Mouse (Mus musculus): ENCODE results near the gene Ubqln4. TPM values are rescaled to one million over a fixed set of nuclear protein-coding genes. Genes with fewer than 3 reads are reported as not detected.

The Ubqln4 gene
- total RNA-seq, 2 experiments from 2014 or later = 7.6 to 10.1 TPM

DNA sequence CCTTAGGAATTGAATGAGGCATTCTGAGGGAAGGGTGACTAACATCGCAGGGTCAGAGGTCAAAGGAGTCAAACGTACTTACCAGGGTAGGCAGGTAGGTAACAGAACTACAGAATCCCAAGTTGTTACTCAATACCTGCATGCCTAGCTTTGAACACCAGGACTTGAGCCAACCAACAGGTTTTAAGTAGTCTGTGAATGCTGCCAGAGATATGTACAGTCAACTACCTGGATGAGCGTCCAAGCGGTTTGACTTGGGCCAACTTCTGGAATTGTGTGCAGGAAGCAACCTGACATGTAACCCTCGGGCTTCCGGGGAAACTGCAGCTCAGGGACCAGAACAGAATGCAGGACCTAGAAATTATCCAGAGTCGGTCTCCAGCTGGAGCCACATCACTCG is 30.5 kb upstream of the Ubqln4 start:
- no peak for ATAC-seq (replicated peaks; ENCODE audit: low FRiP score, poor library complexity, severe bottlenecking)

DNA sequence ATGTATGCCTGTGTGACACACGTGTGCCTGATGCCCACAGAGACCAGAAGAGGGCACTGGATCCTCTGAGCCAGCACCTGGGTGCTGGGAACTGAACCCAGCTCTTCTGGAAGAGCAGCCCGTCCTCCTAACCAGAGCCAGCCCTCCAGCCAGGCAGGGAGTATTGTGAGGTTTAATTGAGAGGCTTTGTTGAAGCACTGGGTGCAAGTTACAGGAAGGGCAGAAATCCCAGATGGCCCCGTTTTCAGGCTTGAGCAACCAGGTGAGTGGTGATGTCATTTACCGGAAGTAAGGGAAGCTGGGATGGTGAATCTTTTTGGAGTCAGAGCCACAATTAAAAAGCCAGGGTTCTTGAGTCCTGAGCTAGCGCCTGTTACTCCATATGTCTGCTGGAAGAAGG is 28.5 kb upstream of the Ubqln4 start:
- ATAC-seq (replicated peaks; ENCODE audit: low FRiP score, poor library complexity, severe bottlenecking) = no peak

DNA sequence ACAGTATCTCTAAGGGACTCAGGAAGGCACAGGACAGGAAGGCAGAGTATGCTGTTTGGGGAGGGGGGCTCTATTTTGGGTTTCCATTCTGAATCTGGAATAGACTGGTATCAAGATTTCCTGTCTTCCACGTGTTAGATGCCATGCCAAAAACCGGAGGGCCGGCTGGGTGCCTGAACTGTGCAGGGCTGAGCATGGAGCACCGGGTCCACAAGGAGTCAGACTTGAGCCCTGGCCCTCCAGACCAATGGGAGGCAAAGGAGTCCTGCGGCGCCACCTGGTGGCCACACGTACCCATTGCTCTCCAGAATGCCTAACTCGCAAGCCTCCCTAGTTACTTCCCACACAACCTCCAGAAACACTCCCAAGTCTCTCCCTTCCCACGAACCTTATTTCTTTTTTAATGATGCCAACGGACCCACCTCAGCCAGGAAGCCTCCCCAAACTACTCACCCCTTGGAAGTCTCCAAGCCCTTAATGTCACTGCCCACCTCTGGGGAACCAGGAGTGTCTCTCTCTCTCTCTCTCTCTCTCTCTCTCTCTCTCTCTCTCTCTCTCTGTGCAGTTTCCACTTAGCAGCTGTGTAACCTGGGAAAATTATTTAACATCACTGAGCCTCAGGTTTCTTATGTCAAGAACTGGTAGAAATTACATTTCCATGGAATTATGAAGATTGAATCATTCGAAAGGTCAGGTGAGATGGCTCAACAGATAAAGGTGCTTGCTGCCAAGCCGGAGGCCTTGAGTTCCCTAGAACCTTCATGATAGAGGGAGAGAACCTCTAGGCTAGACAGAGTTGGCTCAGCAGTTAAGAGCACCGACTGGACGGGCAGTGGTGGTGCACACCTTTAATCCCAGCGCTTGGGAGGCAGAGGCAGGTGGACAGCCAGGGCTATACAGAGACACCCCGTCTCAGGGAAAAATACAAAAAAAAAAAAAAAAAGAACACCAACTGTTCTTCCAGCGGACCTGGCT is 27.1 kb upstream of the Ubqln4 start:
- ATAC-seq (replicated peaks; ENCODE audit: low FRiP score, poor library complexity, severe bottlenecking) = peak; percentile 86

GRCm38 (mm10) chr3:88527565-88527964 is 26.0 kb upstream of the Ubqln4 start:
- no peak for ATAC-seq (replicated peaks; ENCODE audit: low FRiP score, poor library complexity, severe bottlenecking)

GRCm38 (mm10) chr3:88528646-88529045 is 24.9 kb upstream of the Ubqln4 start:
- no peak for ATAC-seq (replicated peaks; ENCODE audit: low FRiP score, poor library complexity, severe bottlenecking)

DNA sequence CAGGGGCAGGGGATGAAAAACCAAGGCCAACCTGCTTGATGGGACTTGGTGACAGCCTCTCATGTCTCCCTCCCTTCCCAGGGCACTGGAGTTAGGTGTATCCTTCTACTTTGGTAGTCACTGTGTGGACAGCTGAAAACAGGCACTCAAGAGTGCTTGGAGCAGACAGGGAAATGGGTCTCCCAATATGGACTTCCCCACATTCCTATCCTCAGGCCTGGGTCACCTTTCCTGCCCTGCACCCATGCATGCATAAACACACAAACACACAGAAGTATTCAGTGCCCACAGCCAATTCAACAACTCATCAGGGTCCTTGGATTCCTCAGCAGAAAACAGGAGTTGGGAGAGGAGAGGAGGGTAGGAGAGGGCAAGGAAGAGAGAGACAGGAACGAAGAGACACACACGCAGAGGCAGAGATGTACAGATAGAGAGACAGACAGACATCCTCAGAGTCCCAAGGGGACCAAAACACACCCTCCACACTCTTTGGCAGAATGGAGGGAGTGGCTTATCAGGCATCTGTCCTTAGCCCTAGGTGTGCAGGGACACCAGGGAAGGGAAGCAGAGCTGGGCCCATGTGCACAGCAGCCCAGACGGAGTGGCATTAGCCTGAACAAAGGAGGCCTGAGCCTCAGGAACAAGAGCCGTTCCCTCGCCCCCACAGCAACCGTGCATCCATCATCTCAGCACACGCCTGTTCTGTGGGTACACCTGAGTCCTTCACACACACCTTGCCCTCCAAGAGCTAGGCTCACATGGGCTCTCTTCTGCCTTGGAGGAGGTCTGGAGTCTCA is 24.2 kb upstream of the Ubqln4 start:
- ATAC-seq (replicated peaks; ENCODE audit: low FRiP score, poor library complexity, severe bottlenecking) = no peak

DNA sequence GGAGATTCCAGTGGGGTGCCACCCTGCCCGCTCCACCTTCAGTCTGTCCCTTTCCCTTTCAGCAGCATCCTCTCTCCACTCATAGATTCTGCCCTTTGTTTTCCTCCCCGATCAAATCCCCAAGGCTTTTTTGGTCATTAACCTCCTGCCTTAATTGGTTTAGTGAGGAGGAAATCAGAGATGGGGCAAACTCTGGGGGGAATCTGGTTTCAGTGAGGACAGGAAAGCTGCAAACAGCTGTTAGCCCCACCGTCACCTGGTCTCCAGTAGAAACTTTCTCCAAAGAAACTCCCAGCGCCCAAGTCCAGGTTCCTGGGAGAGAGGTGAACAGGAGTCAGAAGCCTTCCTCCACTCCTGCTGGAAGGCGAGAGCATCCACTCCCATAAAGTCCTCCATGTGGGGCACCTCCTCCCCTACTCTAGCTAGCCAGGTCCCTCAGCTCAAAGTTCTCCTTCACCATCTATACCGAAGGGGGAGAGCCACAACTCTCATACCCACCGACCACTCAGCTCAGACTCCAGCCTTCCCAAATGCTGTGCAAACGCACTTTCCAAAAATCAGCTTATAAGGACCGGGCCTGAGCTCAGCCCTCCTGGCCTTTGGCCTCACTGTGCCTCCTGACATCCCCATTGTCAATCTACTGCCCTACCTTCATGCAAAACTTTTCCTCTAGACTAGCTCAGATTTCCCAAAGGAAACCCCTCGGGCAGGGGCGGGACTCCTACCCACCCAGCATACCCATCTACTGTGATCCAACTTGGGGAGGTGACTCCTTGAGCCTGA is 23.3 kb upstream of the Ubqln4 start:
- ATAC-seq (replicated peaks; ENCODE audit: low FRiP score, poor library complexity, severe bottlenecking) = no peak

DNA sequence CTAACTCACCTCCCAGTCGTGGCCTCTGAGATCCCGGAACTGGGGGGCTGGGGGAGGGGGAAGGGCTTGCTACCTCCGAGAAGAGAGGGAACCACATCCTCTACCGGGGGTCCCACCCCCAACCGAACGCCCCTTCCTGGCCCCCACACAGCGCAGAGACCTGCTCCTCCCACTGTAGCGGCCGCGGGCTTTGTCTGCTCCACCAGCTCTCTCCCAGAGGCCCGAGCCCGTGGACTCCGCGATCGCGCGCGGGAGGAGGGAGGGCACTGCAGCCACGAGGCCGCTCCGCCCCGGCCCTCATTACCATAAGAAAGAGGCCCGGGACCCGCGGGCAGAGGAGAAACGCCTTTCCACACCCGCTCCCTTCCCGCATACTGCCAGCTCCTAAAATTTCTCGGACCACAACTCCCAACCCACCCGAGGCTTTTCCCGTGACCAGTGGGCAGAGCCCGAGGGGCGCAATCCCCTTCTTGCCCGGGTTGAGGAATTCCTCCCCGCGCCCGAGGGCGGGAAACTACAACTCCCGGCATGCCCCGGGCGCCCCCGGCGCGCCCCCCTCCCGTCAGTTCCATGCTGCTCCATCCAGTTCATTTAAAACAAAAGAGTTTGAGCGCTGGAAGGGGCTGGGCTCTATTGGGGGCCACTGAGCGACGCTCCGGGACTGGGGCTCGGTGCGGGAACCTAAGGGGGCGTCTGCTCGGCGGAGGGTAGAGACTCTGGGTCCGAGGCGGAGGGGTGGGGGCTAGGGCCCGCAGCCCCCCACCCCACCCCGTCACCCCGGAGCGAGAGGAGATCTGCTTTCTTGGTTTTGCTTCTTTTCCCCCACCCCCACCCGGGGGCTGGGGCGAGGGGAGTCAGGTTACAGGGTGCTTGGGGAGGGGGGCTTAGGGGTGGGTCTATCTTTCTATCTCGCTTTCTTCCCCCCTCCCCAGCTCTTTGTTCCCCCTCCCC is 21.9 kb upstream of the Ubqln4 start:
- ATAC-seq (replicated peaks; ENCODE audit: low FRiP score, poor library complexity, severe bottlenecking) = peak; percentile 52; the same call in 1 of the 2 replicates

- ATAC-seq (replicated peaks; ENCODE audit: low FRiP score, poor library complexity, severe bottlenecking) = no peak
Measured at GRCm38 (mm10) chr3:88532299-88532674, 21.3 kb upstream of the Ubqln4 start, which contains the start of gene Mex3a. Mex3a (plus strand) TSS chr3:88532395.

- no peak for ATAC-seq (replicated peaks; ENCODE audit: low FRiP score, poor library complexity, severe bottlenecking)
Measured at GRCm38 (mm10) chr3:88532689-88533511, 20.7 kb upstream of the Ubqln4 start.

DNA sequence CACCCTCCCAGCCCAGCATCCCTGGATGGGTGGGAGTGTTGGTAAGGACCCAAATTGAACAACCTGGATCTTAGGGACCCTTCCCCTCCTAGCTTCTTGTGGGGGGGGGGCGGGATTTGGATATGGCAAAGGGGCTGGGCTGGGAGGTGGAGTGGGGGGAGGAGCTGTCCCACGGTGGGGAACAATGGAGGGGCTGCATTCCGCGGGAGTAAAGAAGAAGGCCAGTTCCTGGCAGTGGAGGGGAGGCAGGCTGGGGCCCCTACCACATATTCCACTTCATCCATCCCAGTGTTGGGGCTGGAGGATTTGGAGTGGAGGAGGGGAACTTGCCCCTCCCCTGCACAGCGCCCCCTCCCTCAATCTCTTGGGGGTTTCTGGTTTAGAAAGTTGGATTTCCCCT is 19.9 kb upstream of the Ubqln4 start:
- no peak for ATAC-seq (replicated peaks; ENCODE audit: low FRiP score, poor library complexity, severe bottlenecking)

DNA sequence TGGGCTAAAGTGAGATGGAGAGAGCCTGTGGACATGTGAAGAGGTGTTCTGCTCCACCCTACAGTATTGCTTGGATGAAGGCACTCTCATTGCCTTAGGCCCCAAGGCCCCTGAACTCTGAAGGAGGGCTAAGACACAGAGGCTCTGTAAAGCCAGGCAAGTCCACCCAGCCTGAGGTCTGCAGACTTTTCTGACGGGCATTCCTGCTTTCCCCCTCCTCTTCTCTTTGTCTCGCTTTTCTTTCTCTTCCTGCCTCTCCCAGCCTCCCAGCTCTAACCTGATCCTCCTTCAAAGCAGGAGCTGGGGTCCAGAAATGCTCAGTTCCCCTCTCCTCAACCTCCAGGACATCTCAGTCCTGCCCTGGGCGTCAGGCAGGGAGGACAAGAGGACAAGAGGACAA is 18.6 kb upstream of the Ubqln4 start:
- ATAC-seq (replicated peaks; ENCODE audit: low FRiP score, poor library complexity, severe bottlenecking) = no peak

DNA sequence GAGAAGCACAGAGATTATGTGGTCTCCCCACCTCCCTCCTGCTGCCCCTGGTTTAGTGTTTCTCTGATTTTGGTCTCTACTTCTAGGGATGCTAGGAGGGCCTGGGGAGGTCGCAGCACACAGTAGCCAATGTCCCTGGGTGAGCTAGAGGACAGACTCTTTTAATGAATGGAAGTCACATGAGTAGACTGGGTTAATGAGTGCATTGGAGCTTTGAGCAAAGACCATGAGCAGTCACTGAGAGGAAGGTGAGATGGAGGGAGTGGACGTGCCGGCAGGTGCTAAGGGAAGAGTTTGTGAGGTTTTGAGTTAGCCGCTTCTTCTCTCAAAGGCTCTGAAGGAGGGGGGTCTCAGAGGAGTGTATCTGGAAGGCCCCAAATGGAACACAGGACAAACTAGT is 18.0 kb upstream of the Ubqln4 start:
- ATAC-seq (replicated peaks; ENCODE audit: low FRiP score, poor library complexity, severe bottlenecking) = no peak

DNA sequence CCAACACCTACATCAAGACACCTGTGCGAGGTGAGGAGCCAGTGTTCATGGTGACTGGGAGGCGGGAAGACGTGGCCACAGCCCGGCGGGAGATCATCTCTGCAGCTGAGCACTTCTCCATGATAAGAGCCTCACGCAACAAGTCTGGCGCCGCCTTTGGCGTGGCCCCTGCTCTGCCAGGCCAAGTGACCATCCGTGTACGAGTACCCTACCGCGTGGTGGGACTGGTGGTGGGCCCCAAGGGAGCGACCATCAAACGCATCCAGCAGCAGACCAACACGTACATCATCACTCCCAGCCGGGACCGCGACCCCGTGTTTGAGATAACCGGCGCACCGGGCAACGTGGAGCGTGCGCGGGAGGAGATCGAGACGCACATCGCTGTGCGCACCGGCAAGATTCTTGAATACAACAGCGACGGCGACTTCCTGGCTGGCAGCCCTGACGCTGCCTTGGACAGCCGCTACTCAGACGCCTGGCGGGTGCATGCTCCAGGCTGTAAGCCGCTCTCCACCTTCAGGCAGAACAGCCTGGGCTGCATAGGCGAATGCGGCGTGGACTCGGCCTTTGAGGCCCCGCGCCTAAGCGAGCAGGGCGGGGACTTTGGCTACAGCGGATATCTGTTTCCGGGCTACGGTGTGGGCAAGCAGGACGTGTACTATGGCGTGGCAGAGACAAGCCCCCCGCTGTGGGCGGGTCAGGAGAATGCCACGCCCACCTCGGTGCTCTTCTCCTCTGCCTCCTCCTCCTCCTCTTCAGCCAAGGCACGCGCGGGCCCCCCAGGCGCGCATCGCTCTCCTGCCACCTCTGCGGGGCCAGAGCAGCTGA is 17.2 kb upstream of the Ubqln4 start:
- no peak for ATAC-seq (replicated peaks; ENCODE audit: low FRiP score, poor library complexity, severe bottlenecking)

- ATAC-seq (replicated peaks; ENCODE audit: low FRiP score, poor library complexity, severe bottlenecking) = no peak
Measured at GRCm38 (mm10) chr3:88537146-88537545, 16.4 kb upstream of the Ubqln4 start.

GRCm38 (mm10) chr3:88538271-88539145 is 15.1 kb upstream of the Ubqln4 start:
- no peak for ATAC-seq (replicated peaks; ENCODE audit: low FRiP score, poor library complexity, severe bottlenecking)
